Mouse (Mus musculus) embryo, embryonic 10.5 days (tissue): ENCODE measurements around the gene Zfr.

Experiments used
- DNase-seq: peaks from one replicate; pipeline ENCODE4 v3.0.0-alpha.2; 2015; ENCODE audit warnings: low spot score

Zfr gene

DNA sequence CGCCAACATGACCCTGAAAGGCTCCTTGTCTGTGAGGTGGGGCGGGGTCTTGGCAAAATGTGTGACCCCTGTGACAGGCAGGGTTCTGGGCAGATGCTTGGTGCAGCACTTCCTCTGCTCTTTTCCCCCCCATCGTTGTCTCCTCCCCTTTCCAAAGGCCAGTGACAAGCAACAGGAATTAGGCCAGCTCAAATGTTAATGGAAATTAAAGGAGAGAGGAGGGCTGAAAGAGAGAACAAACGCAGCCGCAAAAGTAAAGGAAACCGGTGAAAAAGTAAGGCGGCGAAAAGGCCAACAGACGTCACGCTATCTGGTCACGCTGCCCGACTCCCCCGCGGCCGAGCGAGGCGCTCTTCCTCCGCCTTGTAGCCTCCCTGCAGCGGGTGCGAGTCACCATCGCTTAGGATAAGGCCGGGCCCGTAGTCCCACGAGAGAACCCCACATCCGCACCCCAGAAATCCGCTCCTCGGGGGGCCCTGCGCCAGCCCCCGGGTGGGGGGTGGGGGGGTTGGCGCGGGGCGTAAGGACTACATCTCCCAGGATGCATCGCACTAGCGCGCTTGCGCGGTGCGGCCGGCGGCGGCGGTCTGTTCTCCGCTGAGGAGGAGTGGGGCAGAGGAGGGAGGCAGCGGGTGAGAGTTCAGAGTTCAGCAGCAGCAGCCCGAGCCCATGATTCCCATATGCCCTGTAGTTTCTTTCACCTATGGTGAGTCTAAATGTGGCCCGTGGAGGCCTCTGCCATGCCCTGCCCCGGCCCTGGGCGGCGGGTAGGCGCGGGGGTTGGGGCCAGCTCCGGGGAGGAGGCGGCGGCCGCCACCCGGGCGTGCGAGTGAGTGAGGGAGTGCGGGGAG lies at the start of gene Zfr:
Gene Zfr (plus strand): TSS at position 590 of the 851 bp plus-strand sequence.
- DNase-seq, result peak; percentile 87

DNA sequence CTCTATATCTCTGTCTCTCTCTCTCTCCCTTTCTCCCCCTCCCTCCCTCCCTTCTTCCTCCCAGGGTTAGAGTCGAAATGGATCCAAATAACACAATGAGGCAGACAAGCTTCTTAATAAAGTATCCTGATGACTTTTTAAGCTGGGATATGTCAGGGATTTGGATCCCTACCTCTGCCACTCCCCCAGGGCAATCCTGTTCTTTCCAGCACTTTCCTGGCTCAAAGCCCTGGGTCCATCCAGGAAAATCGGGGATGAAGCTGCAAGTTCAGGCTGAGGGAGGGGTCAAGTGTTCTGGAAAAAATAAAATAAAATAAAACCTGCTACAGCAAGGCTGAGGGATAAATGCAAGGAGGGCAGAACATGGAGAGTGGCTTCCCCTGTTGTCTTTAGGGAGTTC lies 49.7 kb upstream of the Zfr start:
- no peak for DNase-seq

DNA sequence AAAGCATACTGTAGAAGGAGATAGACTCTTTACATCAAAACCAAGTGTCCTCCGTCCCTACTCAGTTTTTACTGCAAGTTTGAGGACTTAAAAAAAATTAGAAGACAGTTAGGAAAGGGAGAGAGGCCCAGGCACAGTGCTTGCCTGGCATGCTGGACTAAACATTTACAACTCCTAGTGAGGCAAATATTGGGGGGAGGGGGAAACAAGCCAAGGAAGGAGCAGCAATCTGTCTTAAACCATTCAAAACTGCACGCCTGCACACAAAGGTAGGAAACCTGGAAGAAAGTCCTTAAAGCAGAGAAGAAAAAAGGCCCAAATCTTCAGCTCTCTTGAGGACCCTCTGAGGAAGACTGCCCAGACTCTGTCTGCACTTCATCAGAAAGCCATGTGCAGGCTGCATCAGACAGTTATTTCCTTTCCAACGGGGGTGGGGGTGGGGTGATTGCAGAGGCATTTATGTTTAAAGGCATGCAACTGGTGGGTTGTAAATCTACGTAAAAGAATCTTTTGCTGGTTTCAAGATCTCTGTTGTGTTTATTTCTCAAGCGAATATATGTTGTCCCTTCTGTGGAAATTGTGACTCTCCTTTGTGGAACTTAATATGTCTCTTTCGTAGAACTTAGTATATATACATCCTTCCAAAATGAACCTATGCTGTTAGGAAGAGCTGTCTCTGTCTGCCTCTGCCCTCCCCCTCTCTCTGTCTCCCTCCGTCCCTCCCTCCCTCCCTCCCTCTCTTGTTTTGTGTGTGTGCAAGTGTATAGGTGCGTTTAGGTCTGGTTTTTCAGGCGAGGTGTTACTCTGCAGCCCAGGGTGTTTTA lies 49.0 kb upstream of the Zfr start:
- DNase-seq, result peak; percentile 51

DNA sequence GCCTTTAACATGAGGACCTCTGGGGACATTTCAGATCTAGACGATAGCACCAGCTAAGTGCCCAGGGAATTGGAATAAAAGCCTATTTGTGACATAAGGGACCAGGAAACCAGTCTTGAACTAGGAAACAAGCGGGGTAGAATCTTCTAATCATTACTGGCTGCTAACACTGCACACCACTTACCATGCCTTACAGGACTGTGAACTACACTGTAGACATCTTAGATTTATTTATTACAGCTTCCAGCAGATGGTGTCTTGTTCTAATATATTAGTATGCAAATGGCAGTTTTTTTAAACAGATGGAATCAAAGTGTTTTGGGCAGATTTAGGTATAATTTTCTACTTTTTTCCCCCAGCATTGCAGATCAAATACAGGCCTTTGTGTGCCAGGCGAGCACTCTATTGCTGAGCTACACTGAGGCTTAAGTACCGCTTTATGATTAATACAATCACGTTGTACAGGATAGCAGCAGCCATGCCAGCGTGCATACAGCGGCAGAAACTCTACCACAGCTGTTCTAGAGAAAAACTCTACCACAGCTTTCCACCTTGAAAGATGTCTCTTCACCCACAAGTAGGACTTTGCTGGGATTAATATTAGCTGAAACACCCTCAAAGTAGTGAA lies 44.8 kb upstream of the Zfr start:
- no peak for DNase-seq

DNA sequence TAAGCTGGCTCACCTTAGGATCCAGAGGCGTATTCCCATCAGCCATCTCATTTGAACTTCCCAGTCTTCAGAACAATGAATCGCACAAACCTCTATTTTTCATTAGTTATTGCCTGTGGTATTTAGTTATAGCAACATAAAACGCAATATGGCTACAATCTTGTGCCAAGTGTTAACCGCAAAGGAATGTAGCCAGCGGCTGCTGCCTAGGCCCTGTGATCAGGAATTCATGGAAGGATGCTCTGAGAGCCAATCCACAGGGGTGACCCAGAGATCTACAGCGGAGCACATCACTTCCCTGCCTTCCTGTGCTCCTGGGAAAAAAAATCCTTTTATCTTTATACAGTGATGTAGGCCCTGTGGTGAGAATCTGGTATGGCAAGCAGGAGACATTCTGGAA lies 43.2 kb upstream of the Zfr start:
- no peak for DNase-seq

DNA sequence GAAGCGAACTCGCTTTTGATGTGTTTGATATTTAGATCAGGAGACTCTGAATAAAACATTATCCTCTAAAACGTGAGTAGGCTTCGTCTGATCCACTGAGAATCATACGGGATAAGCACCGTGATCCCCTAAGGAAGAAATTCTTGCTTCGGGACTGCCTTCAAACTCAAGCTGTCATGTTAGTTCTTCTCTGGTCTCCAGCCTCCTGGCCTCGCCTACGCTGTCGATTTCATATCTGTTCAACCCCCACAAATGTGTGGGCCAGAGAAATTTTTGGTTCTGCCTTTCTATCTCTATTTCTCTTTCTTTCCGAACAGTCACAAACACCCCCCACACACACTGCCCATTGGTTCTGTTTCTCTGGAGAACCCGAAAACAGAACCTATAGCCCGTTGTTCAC lies 35.3 kb upstream of the Zfr start:
- no peak for DNase-seq

DNA sequence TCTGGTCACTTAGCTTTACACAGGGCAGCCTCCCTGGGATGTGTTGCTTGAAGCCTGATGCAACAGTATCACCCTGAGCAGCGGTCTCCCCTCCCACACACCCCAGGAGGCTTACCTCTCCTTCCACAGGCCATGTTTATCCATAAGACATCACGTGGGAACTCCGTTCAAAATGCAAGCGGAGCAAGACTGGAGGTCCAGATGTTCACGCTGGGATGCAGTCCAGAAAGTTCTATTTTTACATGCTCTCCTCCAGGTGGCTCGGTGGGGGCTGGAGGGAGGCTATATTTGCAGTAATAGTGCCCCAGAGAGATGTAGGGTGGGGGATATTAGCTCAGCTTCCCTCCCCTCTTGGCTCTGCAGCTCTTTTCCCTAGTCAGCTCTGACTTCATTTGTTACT lies 33.5 kb upstream of the Zfr start:
- no peak for DNase-seq

DNA sequence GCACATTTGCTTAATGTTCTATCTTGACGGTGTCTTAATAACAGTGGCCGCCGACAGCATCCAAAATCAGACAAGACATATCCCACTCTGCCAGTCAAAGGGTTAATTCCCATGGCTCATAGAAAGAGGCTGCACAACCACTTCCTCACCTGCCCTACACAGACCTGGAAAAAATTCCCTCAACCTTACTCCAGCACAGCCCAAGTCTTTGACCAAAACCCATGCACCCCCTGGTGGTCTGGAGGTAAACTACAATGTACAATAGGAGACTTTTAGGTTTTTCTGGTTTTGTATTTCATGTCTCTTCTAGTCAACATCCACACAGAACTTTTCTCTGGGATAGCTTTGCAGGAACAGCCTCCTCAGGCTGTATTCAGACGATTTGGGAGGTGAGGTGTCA lies 32.8 kb upstream of the Zfr start:
- peak; percentile 67 for DNase-seq

DNA sequence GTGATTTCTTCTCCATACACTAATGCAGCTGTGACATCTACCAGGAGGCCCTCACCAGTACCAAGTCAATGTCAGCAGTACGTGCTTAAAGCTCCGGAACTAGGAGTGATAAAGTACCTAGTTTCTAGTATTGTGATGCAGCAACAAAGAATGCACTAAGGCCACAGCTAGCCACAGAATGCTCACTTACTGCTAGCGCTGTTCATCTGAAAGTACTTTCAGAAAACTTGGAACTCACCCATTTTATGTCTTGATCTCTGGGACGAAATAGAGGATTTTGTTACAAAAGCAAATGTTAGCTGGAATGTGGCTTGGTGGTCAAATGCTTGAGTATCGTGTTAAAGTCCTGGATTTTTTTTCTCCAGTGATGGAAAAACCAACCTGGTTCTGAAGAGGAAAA lies 30.0 kb upstream of the Zfr start:
- DNase-seq, result no peak

DNA sequence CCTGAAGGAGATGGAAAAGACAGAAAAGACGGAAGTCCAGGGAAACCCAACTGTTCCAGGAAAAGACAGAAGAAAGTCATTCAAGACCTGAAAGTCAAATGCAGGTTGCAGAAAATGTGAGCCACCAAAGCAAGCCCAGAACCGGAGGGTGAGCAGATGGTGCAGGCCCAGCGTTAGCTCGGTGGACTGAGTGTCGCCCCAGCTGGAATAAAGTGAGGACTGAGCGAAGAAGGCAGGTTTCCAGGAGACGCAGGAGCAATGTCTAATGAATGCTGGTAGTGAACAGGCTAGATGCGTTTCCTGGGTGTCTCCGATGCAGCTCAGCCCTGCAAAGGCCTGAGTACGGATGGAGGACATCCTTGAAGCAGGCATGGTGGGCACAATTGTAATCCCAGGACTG lies 29.5 kb upstream of the Zfr start:
- no peak for DNase-seq

DNA sequence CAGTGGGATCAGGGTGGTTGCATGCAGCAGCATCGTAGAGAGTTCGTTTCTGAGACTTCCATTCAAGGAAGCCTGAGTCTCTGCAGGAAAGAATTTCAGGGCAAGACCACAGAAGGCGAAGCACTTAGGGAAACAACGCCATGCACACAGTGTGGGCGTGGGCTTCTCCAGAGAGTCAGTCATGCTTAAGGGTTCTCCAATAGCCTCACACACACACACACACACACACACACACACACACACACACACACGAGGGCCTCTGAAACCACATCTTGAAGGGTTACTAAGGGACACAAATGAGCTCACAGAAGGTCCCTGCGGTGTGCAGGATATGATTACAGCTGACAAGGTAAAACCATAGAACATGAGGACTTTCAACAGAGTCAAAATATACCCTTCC lies 27.5 kb upstream of the Zfr start:
- DNase-seq, result no peak

DNA sequence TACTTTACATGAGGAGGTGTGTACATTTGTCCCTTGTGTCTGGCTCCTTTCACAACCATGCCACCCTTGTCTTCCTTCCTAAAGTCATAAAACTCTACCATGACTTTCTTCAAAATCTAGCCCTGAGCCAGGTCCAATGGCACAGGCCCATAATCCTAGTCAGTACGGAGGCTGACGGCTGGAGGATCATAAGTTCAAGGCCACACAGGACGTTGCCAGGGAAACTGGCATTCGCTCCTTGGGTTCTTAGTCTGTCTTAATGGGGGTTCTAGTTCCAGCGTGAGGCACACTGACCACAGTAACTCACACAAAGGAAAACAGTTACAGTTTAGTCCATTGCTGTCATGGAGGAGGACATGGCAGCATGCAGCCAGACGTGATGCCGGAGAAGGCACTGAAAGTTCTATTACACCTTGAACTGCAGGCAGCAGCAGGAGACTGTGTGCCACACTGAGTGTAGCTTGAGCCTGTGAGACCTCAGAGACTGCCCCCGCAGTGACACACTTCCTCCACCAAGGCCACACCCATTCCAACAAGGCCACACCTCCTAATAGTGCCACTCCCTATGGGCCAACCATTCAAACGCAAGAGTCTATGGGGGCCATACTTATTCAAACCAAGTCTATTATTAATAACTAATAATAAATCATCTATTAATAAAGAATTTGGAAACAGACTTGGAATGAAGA lies 26.5 kb upstream of the Zfr start:
- DNase-seq, result no peak

DNA sequence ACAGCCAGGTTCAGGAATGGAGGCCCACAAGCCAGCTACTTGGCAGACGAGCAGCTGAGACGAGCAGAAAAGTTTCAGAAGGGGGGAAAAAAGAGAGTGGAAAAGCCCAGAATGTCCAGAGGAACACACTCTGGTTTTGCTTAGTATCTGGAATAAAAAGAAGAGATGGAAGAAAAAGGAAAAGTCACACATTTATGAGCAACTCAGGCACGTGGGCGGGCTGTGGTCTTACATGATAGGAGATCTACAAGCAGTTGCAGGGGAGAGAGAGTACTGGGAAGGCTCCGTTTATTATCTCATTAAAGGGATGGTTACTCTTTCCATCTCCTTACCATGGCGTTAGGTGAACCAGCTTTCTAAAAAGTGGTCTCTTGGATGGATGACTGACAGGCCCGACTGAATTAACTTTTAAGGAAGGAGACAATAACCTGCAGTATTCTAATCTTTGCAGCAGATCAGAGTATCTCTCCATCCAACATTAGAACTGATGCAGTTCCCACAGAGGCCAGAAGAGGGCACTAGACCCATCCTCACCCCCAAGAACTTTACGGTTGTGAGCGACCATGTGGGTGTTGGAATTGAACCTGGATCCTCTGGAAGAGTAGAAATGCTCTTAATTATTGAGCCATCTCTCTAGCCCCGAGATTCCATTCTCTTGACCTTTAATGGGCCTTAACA lies 25.7 kb upstream of the Zfr start:
- peak; percentile 63 for DNase-seq

DNA sequence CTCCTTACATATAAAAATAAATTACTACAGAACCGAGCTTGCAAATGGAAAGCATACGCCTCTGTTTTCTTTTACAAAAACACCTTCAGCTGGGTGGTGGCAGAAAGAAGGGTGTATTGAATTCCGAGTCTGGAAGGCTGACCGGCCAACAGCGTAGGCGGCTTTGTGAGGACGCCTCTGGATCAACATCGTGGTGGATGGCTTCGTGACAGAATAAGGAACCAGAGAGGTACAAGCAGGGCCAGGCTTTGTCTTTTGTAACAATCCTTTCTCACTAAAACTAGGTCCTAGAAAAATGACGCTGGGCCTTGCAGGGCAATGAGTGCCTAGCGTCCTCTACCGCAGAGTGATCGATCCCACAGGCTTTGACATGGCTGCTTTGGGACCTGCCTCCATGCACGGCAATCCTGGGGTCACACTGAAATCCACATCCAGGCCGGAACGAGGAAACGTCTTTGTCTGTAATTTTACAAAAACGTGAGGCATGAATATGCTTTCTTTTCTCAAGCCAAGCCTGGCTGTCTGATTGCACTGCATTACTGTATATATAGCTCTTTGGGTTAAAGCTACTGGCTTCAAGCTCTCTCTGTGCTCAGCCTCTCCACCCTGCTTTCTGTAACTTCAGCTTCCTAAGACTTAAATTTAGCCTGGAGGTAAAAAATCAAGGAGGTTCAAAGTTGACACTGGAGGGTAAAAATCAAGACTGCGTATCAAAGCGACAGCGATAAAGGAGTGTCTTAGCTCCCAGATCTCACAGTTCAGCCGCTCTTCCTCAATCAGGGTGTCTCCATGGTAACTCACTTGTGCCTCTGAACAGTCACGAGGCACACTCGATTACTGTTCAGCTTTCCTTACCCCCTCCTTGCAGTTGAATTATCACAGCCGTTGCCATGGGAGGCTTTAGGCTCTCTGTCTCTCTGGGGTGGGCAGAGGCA lies 24.3 kb upstream of the Zfr start:
- peak; percentile 63 for DNase-seq

DNA sequence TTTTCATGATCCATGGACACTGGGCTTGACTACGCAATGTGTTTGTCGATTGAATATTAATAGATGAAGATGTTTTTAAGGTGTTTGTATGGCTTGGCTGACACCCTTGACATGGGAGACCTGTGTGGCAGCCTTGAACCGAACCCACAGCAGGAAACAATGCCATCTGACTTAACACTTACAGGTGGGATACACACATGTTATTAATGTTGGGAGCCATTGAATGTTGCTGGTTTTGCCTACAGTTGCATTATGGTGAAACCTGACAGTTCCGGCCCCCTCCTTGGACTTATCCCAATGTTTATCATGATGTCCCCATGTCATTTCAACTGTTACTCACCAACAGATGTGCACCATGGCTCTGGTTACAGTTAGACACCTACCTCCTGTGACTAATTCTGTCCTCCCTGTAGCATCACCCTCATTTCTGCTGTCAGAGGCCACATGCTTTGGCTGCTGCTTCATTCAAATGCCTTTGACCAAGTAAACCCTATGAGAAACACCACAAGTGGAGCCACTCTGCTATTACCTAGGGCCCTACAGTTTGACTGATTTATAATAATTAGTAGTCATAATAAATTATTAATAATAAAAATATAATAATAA lies 23.6 kb upstream of the Zfr start:
- DNase-seq, result no peak

DNA sequence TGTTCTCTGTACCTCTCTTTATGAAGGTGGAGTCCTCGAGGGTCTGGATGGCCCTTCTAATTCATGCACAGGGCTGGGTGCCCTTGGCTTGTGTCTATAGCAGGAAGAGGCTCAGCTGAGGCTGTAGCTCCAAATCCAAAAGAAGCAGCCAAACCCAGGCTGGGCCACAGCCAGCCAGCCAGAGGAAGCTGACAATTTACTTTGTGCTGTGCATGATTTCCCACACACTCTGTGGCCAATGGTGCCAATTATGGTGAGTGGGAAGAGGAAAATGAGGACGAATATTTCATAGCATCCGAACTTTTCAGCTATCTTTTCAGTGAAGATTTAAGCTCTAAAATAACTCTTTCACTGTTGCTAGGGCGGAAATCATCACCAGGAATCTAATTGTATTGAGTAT lies 21.2 kb upstream of the Zfr start:
- no peak for DNase-seq

DNA sequence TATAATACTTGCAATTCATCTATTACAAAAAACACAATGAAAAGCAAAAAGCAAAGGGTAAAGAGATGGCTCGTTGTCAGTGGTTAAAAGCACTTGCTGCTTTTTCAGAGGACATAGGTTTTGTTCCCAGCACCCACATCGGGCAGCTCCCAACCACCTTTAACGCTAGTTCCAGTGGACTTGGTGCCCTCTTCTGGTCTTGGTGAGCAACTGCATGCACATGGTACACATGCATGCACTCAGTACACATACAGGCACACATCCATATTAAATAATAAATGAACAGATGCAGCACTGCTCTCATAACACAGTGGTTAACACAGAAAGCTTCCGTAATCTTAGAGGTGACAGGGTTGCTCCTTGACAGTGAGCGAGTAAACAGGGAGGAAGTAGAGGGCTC lies 20.3 kb upstream of the Zfr start:
- DNase-seq, result no peak

DNA sequence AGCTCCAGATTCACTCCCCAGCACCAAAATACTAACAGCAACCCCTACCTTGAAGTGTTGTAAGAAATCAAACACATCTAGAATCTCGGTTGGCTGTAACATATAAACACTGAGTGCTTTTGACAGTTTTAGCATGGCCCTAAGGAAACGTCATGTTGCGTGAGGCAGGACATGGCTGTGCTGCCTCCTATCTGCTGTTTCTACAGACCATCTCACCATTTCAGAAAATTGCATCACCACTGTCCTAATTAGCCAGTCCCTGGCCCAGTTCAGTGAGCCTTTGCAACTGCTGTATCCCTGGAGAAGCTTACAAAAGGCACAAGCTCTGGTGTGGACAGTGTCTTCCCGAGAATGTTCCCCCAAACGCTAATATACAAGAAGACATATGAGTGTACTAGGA lies 16.7 kb upstream of the Zfr start:
- DNase-seq, result no peak

DNA sequence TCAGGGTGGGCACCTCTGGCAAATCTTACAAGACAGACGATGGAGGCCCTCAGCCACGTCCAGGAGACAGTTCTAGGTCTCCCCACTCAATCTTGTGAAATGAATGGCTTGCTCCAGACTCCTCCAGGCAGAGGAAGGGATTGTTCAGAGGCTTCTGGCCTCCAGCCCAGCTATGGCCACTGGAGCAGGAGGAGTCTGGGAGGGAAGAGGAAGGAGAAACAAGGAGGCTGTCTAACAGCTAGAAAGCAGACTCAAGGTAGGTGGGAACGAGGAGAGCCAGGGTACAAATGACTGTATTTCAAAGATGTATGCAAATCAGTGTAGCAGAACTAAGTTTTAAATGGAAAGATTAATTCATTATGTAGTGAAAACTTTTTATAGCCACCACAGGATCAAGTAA lies 13.9 kb upstream of the Zfr start:
- no peak for DNase-seq

DNA sequence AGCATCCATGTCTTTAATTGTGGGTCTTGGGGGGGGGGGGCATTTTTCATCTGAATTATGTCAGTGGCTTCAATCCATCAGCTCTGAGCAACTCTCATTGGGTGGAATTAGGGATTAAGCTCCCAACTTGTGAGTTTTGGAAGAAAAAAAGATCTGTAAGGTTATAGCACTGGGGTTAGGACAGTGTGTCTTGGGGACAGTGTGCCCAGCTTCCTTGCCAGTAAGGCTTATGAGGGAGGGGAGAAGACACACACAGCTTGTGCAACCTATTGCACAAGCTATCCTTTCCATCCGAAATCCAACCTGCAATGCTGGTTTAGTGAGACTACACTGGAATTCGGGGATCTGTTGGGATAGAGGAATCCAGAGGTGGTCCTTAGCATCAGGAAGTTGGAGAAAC lies 12.8 kb upstream of the Zfr start:
- no peak for DNase-seq
